Mouse (Mus musculus) ES-Bruce4 (cell line): ENCODE measurements at regions not wholly inside any gene's neighbourhood (a gene's known extent, or its start where the extent isn't known, plus 50 kb on each side); places are given as distances from the start of the nearest gene placed in this dataset.

Source experiments
- CTCF ChIP-seq: IDR thresholded peaks from one replicate; pipeline ENCODE4 v1.8.1; 2011; ENCODE audit warnings: low read depth, low read length
- POLR2A ChIP-seq: IDR thresholded peaks from one replicate; pipeline ENCODE4 v1.8.1; 2011; ENCODE audit warnings: low read length; ENCODE audit not compliant: insufficient read depth

- TF ChIP-seq POLR2A (no peak), CTCF (no peak)
Observed at GRCm38 (mm10) chr5:150878805-150879204, 73.6 kb upstream of the Kl start.
